Mouse (Mus musculus) layer of hippocampus, adult 9-11 months (tissue): ENCODE data around the gene Tmem131l.
"Not testable (repeated sequence)": the region's sequence is repeated elsewhere in the genome, so short reads cannot be mapped to it uniquely, and the experiment has no call there.

Experiments used
- DNase-seq: peaks from one replicate; pipeline ENCODE4 v3.0.0; 2022

The Tmem131l gene

GRCm38 (mm10) chr3:83904176-83904958 lies 135.6 kb downstream of the Tmem131l start:
- no peak for DNase-seq

GRCm38 (mm10) chr3:83902943-83903342 lies 137.0 kb downstream of the Tmem131l start:
- DNase-seq, result no peak

DNA sequence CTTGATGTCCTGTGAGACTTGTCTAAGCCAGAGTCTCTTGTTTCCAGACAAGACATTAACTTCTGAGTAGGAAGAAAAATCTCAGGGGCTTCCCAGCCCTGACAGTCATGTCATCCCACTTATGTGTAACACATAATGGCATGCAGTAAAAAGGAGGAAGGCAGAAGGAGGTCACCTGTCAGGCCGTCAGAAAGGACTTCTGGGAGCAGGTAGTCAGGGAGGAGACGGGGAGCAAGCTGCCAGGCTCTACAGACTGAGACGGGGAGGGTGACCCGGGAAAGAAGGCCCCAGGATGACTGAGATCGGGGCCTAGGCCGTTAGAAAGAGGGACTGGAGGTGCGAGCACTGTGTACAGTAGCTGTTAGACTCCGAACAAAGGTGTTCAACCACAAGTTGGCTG lies 137.5 kb downstream of the Tmem131l start:
- DNase-seq, result no peak

- DNase-seq, result no peak
Observed at GRCm38 (mm10) chr3:83900756-83901373, 139.1 kb downstream of the Tmem131l start.

DNA sequence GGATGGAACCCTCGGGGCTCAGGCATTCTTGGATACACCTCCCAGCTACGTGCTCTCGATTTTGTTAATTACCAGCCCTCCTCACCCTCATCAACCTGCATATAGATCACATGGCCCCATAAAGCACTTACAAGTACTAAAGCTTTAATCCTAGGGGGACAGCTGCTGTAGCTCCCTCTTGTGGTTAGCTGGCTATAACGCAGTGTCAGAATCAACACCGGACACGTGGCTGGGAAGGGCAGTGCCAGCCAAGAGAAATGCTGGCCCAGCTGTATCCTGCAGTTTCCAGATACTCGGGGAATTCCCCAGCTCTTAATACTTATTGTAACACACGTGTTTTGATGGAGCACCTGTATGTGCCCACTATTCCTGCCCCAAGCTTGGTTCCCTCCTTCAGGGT lies 140.4 kb downstream of the Tmem131l start:
- peak; percentile 30 for DNase-seq

GRCm38 (mm10) chr3:83898246-83898645 lies 141.7 kb downstream of the Tmem131l start:
- DNase-seq, result no peak

- DNase-seq, result no peak
Observed at GRCm38 (mm10) chr3:83895811-83896210, 144.2 kb downstream of the Tmem131l start.

- DNase-seq, result no peak
Observed at GRCm38 (mm10) chr3:83895111-83895510, 144.9 kb downstream of the Tmem131l start.

DNA sequence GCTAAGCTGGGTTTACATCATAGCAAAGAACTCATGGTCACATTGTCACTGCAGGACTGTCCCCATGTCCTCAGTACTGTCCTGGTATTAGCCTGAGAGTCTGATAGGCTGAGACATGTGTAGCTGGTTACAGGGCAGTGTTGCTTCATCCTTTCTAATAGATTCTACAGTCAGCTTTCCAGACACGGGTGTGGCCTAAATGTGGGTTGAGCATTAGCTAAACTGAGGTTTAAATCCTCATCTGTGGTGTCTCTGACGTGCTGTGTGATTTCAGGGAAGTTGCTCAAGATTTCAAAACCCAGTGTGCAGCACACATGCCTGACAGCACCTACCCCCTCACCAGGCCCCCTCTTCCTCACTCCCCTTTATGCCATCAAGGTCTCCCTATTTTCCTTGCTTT lies 154.8 kb downstream of the Tmem131l start:
- DNase-seq, result peak; percentile 17

GRCm38 (mm10) chr3:83879261-83880050 lies 160.5 kb downstream of the Tmem131l start:
- not testable (repeated sequence) for DNase-seq

GRCm38 (mm10) chr3:83878801-83879200 lies 161.2 kb downstream of the Tmem131l start:
- DNase-seq, result no peak

- DNase-seq, result no peak
Observed at GRCm38 (mm10) chr3:83876299-83876698, 163.7 kb downstream of the Tmem131l start.

- DNase-seq, result not testable (repeated sequence)
Observed at GRCm38 (mm10) chr3:83875078-83875477, 164.9 kb downstream of the Tmem131l start.

GRCm38 (mm10) chr3:83872853-83873252 lies 167.1 kb downstream of the Tmem131l start:
- DNase-seq, result not testable (repeated sequence)

- not testable (repeated sequence) for DNase-seq
Observed at GRCm38 (mm10) chr3:83871962-83872361, 168.0 kb downstream of the Tmem131l start.

GRCm38 (mm10) chr3:83871559-83871958 lies 168.4 kb downstream of the Tmem131l start:
- DNase-seq, result not testable (repeated sequence)

DNA sequence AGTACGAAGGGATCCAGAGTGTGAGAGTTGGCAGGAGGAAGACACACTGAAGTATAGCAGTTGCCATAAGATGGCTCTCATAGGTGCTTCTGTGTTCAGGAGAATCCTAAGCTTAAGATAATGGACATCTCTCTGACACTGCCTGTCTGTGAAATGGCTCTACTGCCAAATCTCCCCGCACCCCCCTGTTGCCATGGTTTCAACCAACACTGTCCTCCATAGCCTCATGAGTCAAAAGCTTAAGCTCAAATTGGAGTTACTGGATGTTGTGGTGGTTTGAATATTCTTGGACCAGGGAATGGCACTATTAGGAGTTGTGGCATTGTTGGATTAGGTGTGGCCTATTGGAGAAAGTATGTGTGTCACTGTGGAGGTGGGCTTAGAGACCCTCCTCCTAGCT lies 170.2 kb downstream of the Tmem131l start:
- DNase-seq, result no peak

GRCm38 (mm10) chr3:83867026-83867425 lies 172.9 kb downstream of the Tmem131l start:
- DNase-seq, result not testable (repeated sequence)

- no peak for DNase-seq
Observed at GRCm38 (mm10) chr3:83865216-83865615, 174.8 kb downstream of the Tmem131l start.

- DNase-seq, result no peak
Observed at GRCm38 (mm10) chr3:83864064-83864548, 175.9 kb downstream of the Tmem131l start.

DNA sequence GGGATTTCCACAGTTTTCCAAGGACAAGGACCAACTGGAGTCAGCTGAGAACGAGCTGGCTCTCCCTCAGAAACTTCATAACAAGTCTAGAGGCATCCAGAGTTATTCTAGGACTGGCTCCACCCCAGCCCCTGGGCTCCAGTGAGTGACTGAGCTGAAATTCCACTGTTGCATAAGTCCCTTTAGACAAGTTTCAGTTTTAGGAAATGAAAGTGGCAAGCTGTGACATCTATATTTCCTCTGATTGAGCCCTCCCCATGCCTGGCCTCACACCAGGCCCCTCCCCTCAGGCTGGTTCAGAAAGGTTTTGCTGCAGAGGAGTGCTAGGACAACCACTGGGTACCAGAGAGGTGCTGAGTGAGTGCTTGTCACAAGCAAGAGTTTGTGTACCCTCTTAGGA lies 177.0 kb downstream of the Tmem131l start:
- peak; percentile 74 for DNase-seq

- DNase-seq, result no peak
Observed at GRCm38 (mm10) chr3:83859595-83859994, 180.4 kb downstream of the Tmem131l start.

DNA sequence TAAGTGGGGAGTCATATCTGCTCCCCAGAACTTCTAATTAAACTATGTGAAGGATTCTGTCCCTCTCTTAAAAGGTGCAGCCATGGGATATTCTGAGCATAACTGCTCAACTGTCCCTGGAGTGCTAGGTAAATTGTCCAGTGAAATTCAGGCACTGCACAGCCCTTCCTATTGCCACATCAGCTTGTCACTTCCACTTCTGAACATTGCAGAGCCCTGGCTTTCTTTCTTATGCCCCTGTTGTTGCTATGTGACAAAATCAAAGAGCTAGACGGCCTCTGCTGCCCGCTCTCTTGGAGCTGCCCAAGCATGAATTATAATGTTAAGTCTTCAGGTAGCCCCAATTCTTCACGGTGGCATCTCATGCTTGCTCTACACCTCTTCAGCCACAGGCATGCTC lies 180.9 kb downstream of the Tmem131l start:
- no peak for DNase-seq
